In the genomic region with DNA sequence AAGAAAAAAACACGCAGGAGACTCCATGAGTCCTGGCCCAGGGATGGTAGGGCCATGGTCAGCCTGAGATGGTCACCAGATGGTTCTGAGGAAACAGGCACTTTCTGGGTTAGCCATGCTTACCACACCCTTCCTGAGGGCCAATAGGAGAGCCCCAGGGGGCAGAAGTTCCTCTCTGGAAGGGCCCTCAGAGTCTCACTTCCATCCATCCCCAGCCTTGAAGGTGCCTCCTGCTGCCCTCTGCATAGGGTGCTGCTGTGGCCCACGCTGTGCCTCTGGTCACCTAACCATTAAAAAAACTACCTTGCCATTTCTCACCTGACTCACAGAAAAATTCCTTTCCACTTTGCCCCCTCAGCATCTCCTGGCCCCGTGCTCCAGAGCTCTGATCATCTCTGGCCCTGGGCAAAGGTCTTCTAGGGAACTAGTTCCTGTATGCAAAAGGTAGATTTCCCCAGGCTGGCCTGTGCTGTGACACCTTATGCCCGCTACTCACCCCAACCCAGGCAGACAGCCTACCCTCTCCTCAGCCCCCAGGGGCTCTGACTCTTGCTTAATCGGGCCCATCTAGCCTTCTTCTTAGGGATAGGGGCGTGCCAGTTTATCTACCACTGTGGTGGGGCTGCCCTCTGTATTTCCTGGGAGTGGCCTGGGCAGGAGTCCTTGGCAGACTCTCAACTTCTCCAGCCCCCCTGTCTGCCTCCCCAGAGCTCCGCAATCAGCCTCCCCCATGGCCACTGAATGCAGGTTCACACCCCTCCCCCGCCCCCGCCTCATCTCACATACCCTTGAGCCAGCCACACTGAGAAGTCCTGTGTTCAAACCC, we compare ENCODE assay signal across 8 mouse cellular contexts. TPM values are rescaled to one million over a fixed set of nuclear protein-coding genes. Genes with fewer than 3 reads are reported as not detected.
DNase-seq lines count a peak whose midpoint lies in the region; ATAC-seq and TF ChIP-seq lines count a peak whose summit lies in the region.

No protein-coding gene starts in this region.

- H3K9me3 ChIP-seq in lung, postnatal 0 days (ENCODE audit: low read length) = no peaks in the 10 kb centered on the region
- H3K9me3 ChIP-seq in hindbrain, embryonic 14.5 days (ENCODE audit: control insufficient read depth, low read length) = no peaks in the 10 kb centered on the region

- no peaks in the 10 kb centered on the region for H3K27me3 ChIP-seq in lung, postnatal 0 days (replicated peaks; ENCODE audit: insufficient read depth, low read length)
- no peaks in the 10 kb centered on the region for H3K27me3 ChIP-seq in kidney, adult 2 months (replicated peaks; ENCODE audit: control insufficient read depth, insufficient read depth, low read length)
- H3K27me3 ChIP-seq in hindbrain, embryonic 14.5 days (ENCODE audit: control insufficient read depth, insufficient read depth, low read length) = no peaks in the 10 kb centered on the region

- peak overlapping the region; percentile 36 for H3K4me2 ChIP-seq in lung, postnatal 0 days (replicated peaks; ENCODE audit: low read depth, low read length)
- H3K4me2 ChIP-seq in hindbrain, embryonic 14.5 days (replicated peaks) = no peak overlapping the region

- no peaks in the 10 kb centered on the region for H3K36me3 ChIP-seq in lung, postnatal 0 days (ENCODE audit: insufficient read depth, low read length)
- no peaks in the 10 kb centered on the region; the same call in 1 of the 2 replicates for H3K36me3 ChIP-seq in kidney, adult 2 months (ENCODE audit: control insufficient read depth, insufficient read depth, low read length)
- H3K36me3 ChIP-seq in hindbrain, embryonic 14.5 days (replicated peaks; ENCODE audit: control insufficient read depth, insufficient read depth) = peaks cover 24% of the 10 kb centered on the region

- H3K4me3 ChIP-seq in lung, postnatal 0 days (ENCODE audit: low read depth, low read length) = no peak overlapping the region; the same call in 1 of the 2 replicates
- H3K4me3 ChIP-seq in brown adipose tissue, adult 24 weeks (ENCODE audit: insufficient read depth, low read depth, low read length) = peak overlapping the region; percentile 32; the same call in 1 of the 2 replicates
- peak overlapping the region; percentile 59 for H3K4me3 ChIP-seq in kidney, adult 2 months (ENCODE audit: insufficient read depth, low read depth, low read length)
- H3K4me3 ChIP-seq in hindbrain, embryonic 14.5 days (replicated peaks; ENCODE audit: low read length) = no peak overlapping the region

- ATAC-seq in lung, postnatal 0 days = peak; percentile 36
- ATAC-seq in megakaryocyte-erythroid progenitor cell, adult 5-6 weeks (replicated peaks; ENCODE audit: low FRiP score, low TSS enrichment, poor library complexity, severe bottlenecking) = peak; percentile 35
- no peak for ATAC-seq in hindbrain, embryonic 14.5 days (ENCODE audit: low FRiP score)

- TF ChIP-seq CTCF in lung, postnatal 0 days (IDR thresholded peaks at IDR 0.05) = no peak
- TF ChIP-seq CTCF in kidney, adult 2 months (conservative IDR thresholded peaks at IDR 0.05; ENCODE audit: insufficient read depth, insufficient read length, low read depth, low read length) = no peak

- 0 out of 2 replicates have a peak overlapping the region, but pooled peaks have one; percentile 19 for H3K9ac ChIP-seq in lung, postnatal 0 days (replicated peaks; ENCODE audit: low read depth)
- no peak overlapping the region for H3K9ac ChIP-seq in hindbrain, embryonic 14.5 days

- H3K27ac ChIP-seq in lung, postnatal 0 days (ENCODE audit: low read length) = peak overlapping the region; percentile 9
- peak overlapping the region; percentile 46 for H3K27ac ChIP-seq in brown adipose tissue, adult 24 weeks (replicated peaks; ENCODE audit: low read depth, low read length)
- H3K27ac ChIP-seq in kidney, adult 2 months (ENCODE audit: insufficient read depth, low read depth, low read length) = peak overlapping the region; percentile 93
- H3K27ac ChIP-seq in hindbrain, embryonic 14.5 days = no peak overlapping the region

- no peak for TF ChIP-seq POLR2A in kidney, adult 2 months (IDR thresholded peaks at IDR 0.05; ENCODE audit: low read depth, low read length)

- peak; percentile 26 for DNase-seq in lung, postnatal 0 days (ENCODE audit: low spot score)
- no peak for DNase-seq in lung, adult 18-20 months
- peak; percentile 80 for DNase-seq in kidney, adult 2 months
- no peak for DNase-seq in frontal cortex, adult 2 months (ENCODE audit: extremely low spot score in 1 of 2, low spot score in 1 of 2)
- DNase-seq in embryo, embryonic 10 days (ENCODE audit: low spot score) = no peak
- DNase-seq in hindbrain, embryonic 14.5 days (ENCODE audit: low spot score) = no peak

- H3K4me1 ChIP-seq in lung, postnatal 0 days (ENCODE audit: insufficient read depth, low read depth, low read length) = no peaks in the 10 kb centered on the region
- H3K4me1 ChIP-seq in brown adipose tissue, adult 24 weeks (ENCODE audit: control insufficient read depth, insufficient read depth, insufficient read length, low read length) = peaks cover 5% of the 10 kb centered on the region
- H3K4me1 ChIP-seq in kidney, adult 2 months (ENCODE audit: control insufficient read depth, insufficient read depth, low read length) = peaks cover 27% of the 10 kb centered on the region
- peaks cover 22% of the 10 kb centered on the region for H3K4me1 ChIP-seq in hindbrain, embryonic 14.5 days (replicated peaks; ENCODE audit: control insufficient read depth, insufficient read depth, low read length)

- 40% methylated on average over 9 of the region's 9 CpGs for WGBS in lung, postnatal 0 days
- 30% methylated on average over 9 of the region's 9 CpGs for whole genome bisulfite sequencing in kidney, adult 2 months
- WGBS in hindbrain, embryonic 14.5 days = 69% methylated on average over 9 of the region's 9 CpGs

- TF ChIP-seq EP300 in lung, postnatal 0 days (IDR thresholded peaks at IDR 0.05) = no peak

RNA-seq across cellular contexts. Expression of a gene that starts 6.0 kb away (rescaled TPM):
- polyA plus RNA-seq in lung, postnatal 0 days (2015; fragmentation: Nextera tagmentation; extraction: Ambion mirVana) = 9.0 and 9.2 TPM in 2 replicates
- 25.7 and 30.2 TPM in 2 replicates for polyA plus RNA-seq in brown adipose tissue, adult 24 weeks (2012; ENCODE audit: insufficient read depth, insufficient read length, missing spikeins)
- 176 and 197 TPM in 2 replicates for polyA plus RNA-seq in kidney, adult 2 months (2012; rRNA removed)
- 2.6 and 4.1 TPM in 2 replicates for total RNA-seq in megakaryocyte-erythroid progenitor cell, adult 5-6 weeks (2014; fragmentation: Nextera tagmentation)
- total RNA-seq in megakaryocyte-erythroid progenitor cell, adult 5-6 weeks (2017) = 1.1 and 2.1 TPM in 2 replicates
- polyA plus RNA-seq in frontal cortex, adult 2 months (2012; rRNA removed) = 66.2 and 70.8 TPM in 2 replicates
- 21.5 and 22.9 TPM in 2 replicates for polyA plus RNA-seq in hindbrain, embryonic 14.5 days (2014; fragmentation: Nextera tagmentation; extraction: Ambion mirVana)

RNA-seq across cellular contexts. Expression of a gene that starts 30.0 kb away (rescaled TPM):
- polyA plus RNA-seq in lung, postnatal 0 days (2015; fragmentation: Nextera tagmentation; extraction: Ambion mirVana) = 9.3 and 11.3 TPM in 2 replicates
- 71.0 and 78.1 TPM in 2 replicates for polyA plus RNA-seq in brown adipose tissue, adult 24 weeks (2012; ENCODE audit: insufficient read depth, insufficient read length, missing spikeins)
- polyA plus RNA-seq in kidney, adult 2 months (2012; rRNA removed) = 38.3 and 42.7 TPM in 2 replicates
- total RNA-seq in megakaryocyte-erythroid progenitor cell, adult 5-6 weeks (2014; fragmentation: Nextera tagmentation) = 28.0 and 30.2 TPM in 2 replicates
- total RNA-seq in megakaryocyte-erythroid progenitor cell, adult 5-6 weeks (2017) = 18.9 and 31.7 TPM in 2 replicates
- polyA plus RNA-seq in frontal cortex, adult 2 months (2012; rRNA removed) = 59.9 and 61.4 TPM in 2 replicates
- 36.4 and 42.2 TPM in 2 replicates for polyA plus RNA-seq in hindbrain, embryonic 14.5 days (2014; fragmentation: Nextera tagmentation; extraction: Ambion mirVana)

RNA-seq across cellular contexts. Expression of a gene that starts 44.8 kb away (rescaled TPM):
- 27.9 and 30.6 TPM in 2 replicates for polyA plus RNA-seq in lung, postnatal 0 days (2015; fragmentation: Nextera tagmentation; extraction: Ambion mirVana)
- polyA plus RNA-seq in brown adipose tissue, adult 24 weeks (2012; ENCODE audit: insufficient read depth, insufficient read length, missing spikeins) = 25.1 and 30.8 TPM in 2 replicates
- polyA plus RNA-seq in kidney, adult 2 months (2012; rRNA removed) = 33.9 and 34.4 TPM in 2 replicates
- total RNA-seq in megakaryocyte-erythroid progenitor cell, adult 5-6 weeks (2014; fragmentation: Nextera tagmentation) = 188 and 207 TPM in 2 replicates
- 87.9 and 145 TPM in 2 replicates for total RNA-seq in megakaryocyte-erythroid progenitor cell, adult 5-6 weeks (2017)
- 12.6 and 14.3 TPM in 2 replicates for polyA plus RNA-seq in frontal cortex, adult 2 months (2012; rRNA removed)
- polyA plus RNA-seq in hindbrain, embryonic 14.5 days (2014; fragmentation: Nextera tagmentation; extraction: Ambion mirVana) = 26.0 and 27.4 TPM in 2 replicates

RNA-seq across cellular contexts. Expression of a gene that starts 54.8 kb away (rescaled TPM):
- polyA plus RNA-seq in lung, postnatal 0 days (2015; fragmentation: Nextera tagmentation; extraction: Ambion mirVana) = 185 and 216 TPM in 2 replicates
- polyA plus RNA-seq in brown adipose tissue, adult 24 weeks (2012; ENCODE audit: insufficient read depth, insufficient read length, missing spikeins) = 33.8 and 35.7 TPM in 2 replicates
- 55.2 and 73.2 TPM in 2 replicates for polyA plus RNA-seq in kidney, adult 2 months (2012; rRNA removed)
- total RNA-seq in megakaryocyte-erythroid progenitor cell, adult 5-6 weeks (2014; fragmentation: Nextera tagmentation) = 43.0 and 61.7 TPM in 2 replicates
- 49.4 and 66.7 TPM in 2 replicates for total RNA-seq in megakaryocyte-erythroid progenitor cell, adult 5-6 weeks (2017)
- polyA plus RNA-seq in frontal cortex, adult 2 months (2012; rRNA removed) = 52.5 and 53.9 TPM in 2 replicates
- polyA plus RNA-seq in hindbrain, embryonic 14.5 days (2014; fragmentation: Nextera tagmentation; extraction: Ambion mirVana) = 44.3 and 47.3 TPM in 2 replicates

Comparison
In these comparisons a context has a peak if more than half of its experiments do, and no peak if none do; other contexts are left out.
1. DNase-seq: peak in lung, postnatal 0 days (single experiment) and kidney, adult 2 months (single experiment); none in lung, adult 18-20 months (0 of 2), frontal cortex, adult 2 months (0 of 2), embryo, embryonic 10 days (single experiment) and hindbrain, embryonic 14.5 days (single experiment).
2. H3K4me3 ChIP-seq: peak in brown adipose tissue, adult 24 weeks (single experiment) and kidney, adult 2 months (single experiment); none in lung, postnatal 0 days (single experiment) and hindbrain, embryonic 14.5 days (single experiment).